Mouse (Mus musculus): ENCODE results near the gene Catsper1.
"Not testable (repeated sequence)": the region's sequence is repeated elsewhere in the genome, so short reads cannot be mapped to it uniquely, and the experiment has no call there.

The Catsper1 gene

GRCm38 (mm10) chr19:5335441-5335840, at the start of gene Catsper1:
TSS of gene Catsper1 (plus strand) at chr19:5335741.
- no peak for DNase-seq

DNA sequence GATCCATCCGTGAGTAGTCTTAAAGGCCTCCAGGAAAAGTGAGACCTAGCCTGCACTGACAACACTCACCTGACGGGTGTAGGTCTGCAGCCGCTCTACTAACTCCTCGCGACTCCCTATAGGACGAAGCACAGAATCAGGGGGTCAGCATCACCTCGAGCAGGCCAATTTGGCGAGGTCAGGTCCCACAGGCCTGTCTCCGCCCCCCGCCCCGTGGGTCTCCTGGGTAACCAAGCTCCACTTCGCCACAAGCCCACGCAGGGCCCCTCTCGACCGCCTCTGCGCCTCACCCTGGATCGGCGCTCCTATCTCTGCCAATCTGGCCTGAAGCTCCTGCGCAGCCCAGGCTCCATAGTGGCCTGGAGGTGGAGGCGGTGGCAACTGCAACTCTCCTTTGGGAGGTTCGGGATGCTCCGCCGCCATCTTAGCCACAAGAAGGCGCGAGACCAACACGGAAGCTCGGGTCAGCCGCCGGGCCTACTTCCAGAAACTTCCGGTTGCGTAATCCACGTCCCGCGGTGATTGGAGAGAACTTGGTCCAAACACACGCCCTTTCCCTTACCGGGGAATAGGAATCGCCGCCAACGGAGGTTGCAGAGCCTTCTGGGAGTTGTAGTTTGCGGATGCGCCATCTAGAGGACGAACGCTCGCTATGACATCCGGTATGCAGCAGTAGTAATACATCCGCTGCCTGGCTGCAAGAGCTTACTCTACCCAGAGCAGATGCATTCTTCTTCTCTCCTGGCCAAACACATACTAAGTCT, 40.4 kb upstream of the Catsper1 start, which contains the start of gene Sf3b2:
Gene Sf3b2 (minus strand): TSS at position 484 of the 764 bp plus-strand sequence.
- DNase-seq: peak; percentile 98 to 99

DNA sequence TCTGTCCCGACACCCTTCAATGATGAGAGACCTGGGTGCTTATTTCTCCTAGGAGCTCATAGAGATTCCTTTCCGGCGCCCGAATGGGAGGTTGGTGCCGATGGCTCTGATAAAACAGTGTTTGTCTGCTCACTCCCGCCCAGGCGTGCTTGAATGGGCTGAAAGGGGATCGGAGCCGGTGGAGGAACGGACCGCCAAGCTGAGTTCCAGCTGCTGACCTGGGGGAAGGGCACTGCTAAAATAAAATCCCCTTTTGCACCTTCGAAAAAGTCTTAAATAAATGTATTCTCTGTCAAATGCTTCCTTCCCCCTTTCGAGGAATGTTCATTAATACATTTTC, 39.8 kb upstream of the Catsper1 start:
- no peak for DNase-seq

- no peak for DNase-seq
Observed at GRCm38 (mm10) chr19:5296630-5297029, 38.9 kb upstream of the Catsper1 start.

DNA sequence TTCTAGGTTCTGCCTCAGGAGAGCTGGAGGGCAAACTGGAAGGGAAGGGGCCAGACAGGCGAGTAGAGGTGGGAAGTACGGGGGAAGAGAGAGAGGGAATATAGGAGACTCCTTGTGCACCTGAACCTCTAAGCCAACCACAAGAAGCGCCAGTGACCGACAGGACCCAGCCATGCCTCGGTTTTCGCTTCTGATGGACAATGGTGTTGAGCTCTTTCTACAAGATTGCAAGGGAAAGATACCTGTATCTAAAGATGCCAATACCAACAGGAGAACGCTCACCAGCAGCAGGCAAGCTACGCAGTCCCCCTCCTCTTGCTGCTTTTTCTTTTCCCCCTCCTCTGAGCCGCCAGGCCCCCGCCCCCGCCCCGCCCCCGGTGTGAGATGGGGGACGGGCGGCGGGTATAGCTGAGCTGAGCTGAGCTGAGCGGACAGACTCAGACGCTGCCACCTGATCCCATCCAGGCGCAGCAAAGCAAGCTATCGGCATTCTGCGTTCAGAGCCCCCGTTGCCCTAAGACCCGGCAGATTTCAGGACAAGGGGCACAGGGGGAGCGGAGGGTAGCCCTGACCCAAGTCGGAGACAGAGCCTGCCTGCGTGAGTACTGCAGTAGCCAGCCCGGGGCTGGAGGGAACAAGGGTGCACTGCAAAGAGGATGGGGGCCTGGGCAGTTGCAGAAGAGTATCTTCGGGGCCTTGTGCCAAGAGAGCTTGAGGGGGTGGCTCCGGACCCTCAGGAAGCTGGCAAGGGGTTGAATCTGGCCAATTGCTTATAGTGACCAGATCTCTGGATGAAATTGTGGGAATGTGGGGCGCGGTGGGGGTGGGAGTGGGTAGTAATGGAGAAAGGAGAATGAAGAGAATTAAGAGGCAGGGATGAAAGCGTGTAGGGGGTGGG, 37.4 kb upstream of the Catsper1 start, which contains the start of gene Gal3st3:
Gene Gal3st3 (plus strand): TSS at position 429 of the 898 bp plus-strand sequence.
- DNase-seq: no peak

DNA sequence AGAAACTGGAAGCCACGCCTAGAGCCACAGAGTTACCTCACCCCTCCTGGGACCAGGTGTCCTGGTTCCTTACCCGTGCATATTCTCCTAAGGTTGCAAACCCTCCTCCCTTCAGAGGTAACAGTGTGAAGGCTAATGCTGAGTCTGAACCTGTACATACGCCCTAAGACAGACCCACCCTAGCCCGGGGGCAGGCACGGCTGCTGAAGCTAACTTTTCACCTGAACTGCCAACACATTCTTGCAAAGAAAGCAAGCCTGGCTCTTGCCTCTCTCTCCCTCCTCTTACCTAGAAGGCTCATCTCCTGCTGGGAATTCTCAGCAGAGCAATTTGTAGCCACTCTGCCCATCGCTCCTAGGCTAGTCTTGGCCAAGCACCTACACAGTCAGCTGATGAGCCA, 35.0 kb upstream of the Catsper1 start:
- DNase-seq: no peak

DNA sequence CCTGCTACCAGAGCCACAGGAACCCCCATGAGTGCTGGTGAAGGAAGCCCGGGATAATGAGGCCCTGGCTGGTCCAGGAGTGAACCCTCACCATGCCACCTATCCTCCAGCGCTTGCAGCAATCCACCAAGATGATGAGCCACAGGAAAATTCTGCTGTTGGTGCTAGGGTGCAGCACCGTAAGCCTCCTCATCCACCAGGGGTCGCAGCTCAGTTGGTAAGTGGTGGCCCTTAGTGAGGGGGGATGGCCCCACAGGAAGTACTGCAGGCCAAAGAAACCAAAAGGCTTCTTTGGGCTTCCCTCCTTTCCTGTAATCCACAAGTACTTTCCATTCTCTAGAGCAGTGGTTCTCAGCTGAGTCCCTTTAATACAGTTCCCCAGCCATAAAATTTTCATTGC, 33.1 kb upstream of the Catsper1 start:
- peak; percentile 41 to 83 for DNase-seq

- peak in 1 of 2 experiments; percentile 27 for DNase-seq
Observed at GRCm38 (mm10) chr19:5306279-5306678, 29.3 kb upstream of the Catsper1 start.

DNA sequence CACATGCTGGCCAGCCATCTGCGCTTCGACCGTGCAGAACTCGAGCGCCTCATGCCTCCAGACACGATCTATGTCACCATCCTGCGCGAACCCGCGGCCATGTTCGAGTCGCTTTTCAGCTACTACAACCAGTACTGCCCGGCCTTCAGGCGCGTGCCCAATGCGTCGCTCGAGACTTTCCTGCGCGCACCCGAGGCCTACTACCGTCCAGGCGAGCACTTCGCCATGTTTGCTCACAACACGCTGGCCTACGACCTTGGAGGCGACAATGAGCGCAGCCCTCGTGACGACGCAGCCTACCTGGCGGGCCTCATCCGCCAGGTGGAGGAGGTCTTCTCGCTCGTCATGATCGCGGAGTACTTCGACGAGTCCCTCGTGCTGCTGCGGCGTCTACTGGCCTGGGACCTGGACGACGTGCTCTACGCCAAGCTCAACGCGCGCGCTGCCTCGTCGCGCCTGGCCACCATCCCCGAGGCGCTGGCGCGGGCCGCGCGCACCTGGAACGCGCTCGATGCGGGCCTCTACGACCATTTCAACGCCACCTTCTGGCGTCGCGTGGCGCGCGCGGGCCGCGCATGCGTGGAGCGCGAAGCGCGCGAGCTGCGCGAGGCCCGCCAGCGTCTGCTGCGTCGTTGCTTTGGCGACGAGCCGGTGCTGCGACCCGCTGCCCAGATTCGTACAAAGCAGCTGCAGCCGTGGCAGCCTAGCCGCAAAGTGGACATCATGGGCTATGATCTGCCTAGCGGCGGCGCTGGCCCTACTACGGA, 28.4 kb upstream of the Catsper1 start:
- DNase-seq: no peak

- DNase-seq: no peak
Observed at GRCm38 (mm10) chr19:5309025-5309424, 26.5 kb upstream of the Catsper1 start.

- DNase-seq: no peak
Observed at GRCm38 (mm10) chr19:5313189-5313588, 22.4 kb upstream of the Catsper1 start.

DNA sequence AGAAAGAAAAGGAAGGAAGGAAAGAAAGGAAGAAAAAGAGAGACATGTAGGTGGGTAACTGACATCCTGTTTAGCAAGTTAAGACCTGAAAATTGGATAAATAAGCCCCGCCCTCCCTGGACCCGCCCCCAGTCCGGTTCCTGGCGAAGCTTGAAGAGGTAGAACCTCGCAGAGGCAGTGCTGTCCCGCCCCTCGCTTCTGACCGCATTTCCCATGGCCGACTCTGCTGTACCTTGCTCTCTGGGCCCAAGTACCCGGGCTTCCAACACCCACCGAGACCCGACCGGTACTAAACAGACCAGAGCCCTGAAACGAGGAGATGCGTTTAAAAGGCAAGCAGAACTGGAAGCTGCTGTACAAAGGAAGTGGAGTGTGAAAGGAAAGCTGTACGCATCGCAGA, 11.7 kb upstream of the Catsper1 start:
- peak; percentile 75 to 82 for DNase-seq

- peak; percentile 21 to 33 for DNase-seq
Observed at GRCm38 (mm10) chr19:5327970-5328369, 7.6 kb upstream of the Catsper1 start.

DNA sequence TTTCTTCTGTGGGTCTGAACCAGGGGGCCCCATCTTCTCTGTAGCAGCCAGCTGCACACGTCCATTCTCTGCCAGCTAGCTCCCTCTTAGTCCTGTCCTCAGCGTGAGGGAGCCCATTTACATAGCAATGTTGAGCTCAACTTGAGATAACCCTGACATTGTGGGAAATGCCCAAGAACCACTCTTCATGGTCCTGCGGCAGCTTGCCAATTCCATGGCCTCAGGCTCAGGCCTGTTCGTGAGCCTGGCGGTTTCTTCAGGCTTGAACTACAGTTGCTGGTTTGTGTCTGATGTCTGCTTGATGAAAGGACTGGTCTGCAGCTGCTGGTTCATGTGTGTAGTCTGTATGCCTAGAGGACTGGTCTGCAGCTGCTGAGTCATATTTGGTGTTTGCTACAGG, 800 bp upstream of the Catsper1 start:
- no peak for DNase-seq

GRCm38 (mm10) chr19:5337975-5338374, 2.4 kb downstream of the Catsper1 start:
- peak; percentile 80 to 93 for DNase-seq

GRCm38 (mm10) chr19:5341360-5341759, 5.8 kb downstream of the Catsper1 start:
- DNase-seq: peak; percentile 10 to 30

DNA sequence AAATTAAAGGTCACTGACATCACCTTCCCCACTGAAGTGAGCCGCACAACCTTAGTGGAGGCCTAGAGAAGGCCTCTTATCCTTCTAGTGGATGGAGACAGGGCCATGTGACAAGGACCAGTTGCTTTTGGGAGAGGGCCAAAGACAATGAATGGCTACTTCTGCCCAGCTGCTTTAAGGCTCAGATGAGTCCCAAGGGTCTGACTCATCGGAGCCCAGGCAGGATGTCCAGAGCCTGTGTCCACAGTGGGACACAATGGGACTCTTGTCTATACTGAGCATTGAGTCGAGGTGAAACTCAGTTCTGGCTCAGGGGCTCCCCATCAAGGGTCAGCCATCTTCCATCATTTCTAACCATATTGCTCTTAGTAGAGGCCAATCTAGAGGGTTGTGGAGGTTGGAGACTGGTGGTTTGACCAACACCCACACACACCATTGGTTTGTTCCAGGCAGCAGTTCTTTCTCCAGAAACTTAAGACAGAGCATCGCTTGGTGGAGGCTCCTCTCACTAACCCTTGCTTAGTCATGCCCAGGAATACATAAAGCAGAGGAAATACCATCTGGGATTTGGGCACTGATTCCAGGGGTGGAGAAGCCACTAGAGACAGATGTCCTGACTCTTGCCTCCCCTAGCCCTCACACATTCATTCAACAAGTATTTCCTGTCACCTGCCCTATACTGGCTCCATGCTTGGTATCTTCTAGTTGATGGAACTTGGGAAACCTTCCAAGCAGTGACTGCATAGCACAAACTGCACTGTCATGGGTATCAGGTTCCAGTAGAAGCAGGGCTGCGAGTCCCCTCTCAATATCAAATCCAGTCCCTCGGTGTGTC, 10.0 kb downstream of the Catsper1 start:
- DNase-seq: peak in 1 of 2 experiments; percentile 31

DNA sequence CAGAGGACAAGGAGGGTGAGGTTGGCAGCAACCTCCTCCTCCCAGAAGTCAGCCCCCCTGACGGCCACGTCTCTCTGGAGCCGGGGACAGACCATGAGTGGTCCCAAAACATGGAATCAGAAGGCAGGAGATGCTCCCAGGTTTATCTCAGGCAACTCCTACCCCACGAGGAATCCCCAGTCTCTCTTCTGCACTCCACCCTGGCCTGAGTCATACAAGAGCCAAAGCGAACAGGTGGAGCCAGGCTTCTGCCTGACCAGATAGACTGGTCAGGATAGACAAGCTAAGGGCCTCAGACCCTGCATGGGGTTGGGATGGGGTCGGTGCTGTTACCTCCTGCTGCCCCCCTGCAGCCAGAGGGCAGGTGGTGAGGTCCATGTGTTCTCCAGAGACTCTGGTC, 12.5 kb downstream of the Catsper1 start:
- no peak for DNase-seq

- peak; percentile 20 to 50 for DNase-seq
Observed at GRCm38 (mm10) chr19:5348526-5349501, 13.3 kb downstream of the Catsper1 start.

DNA sequence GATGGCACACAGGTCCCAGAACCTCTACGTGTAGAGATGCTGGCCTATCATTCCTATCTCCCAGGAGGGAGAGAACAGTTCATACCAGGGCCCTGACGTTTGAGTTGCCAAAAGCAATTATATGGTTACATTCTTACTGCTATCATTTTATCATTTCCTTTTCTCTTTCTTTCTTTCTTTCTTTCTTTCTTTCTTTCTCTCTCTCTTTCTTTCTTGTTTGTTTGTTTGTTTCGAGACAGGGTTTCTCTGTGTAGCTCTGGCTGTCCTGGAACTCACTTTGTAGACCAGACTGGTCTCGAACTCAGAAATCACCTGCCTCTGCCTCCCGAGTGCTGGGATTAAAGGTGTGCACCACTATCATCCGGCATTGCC, 13.9 kb downstream of the Catsper1 start, which contains the start of gene Cst6:
Gene Cst6 (minus strand): TSS at position 73 of the 372 bp plus-strand sequence.
- DNase-seq: not testable (repeated sequence)

DNA sequence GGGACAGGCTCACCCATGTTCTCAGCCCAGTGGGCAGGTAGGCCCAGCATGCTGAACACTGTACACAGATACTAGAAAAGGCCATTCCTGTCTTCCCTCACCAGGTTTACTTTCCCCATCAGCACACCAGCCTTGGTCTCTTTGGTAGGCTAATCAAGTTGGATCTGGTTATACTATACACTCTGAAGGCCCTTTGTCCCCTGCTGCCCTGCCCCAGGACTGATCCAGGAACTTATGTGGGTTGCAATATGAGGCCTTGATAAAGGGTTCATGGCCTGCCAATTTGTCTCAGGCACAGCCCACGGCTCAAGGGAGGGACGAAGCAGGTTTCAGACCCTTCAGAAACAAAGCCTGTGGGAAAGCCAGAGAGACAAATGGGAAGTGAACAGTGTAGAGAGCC, 18.1 kb downstream of the Catsper1 start:
- DNase-seq: no peak

All from kidney, postnatal 36 days (tissue).